Mouse (Mus musculus) heart, embryonic 11.5 days (tissue): ENCODE results near the gene D11Wsu47e. TPM values are rescaled to one million over a fixed set of nuclear protein-coding genes. Genes with fewer than 3 reads are reported as not detected.

Experiments used
- ATAC-seq: fragments of 200-750 bp; cut with Nextera tagmentation; replicated peaks from 2 replicates; pipeline ENCODE4 v1.8.0; 2017; ENCODE audit warnings: moderate library complexity; ENCODE audit not compliant: insufficient number of reproducible peaks, low FRiP score, low TSS enrichment
- H3K27ac ChIP-seq: fragments of 300-500 bp; sonication (generic); 2 replicates; pipeline ENCODE4 v1.5.1; 2014; ENCODE audit warnings: mild to moderate bottlenecking, low read depth, low read length
- H3K27me3 ChIP-seq: fragments of 300-500 bp; sonication (generic); 2 replicates; pipeline ENCODE4 v1.6.1; 2014; ENCODE audit warnings: mild to moderate bottlenecking, low read length, mixed read lengths; ENCODE audit not compliant: control insufficient read depth, insufficient read depth
- H3K36me3 ChIP-seq: fragments of 300-500 bp; sonication (generic); 2 replicates; pipeline ENCODE4 v1.6.1; 2014; ENCODE audit warnings: mild to moderate bottlenecking, low read length, moderate library complexity, mixed read lengths; ENCODE audit not compliant: control insufficient read depth, insufficient read depth
- H3K4me1 ChIP-seq: fragments of 300-500 bp; sonication (generic); 2 replicates; pipeline ENCODE4 v1.6.1; 2014; ENCODE audit warnings: low read length; ENCODE audit not compliant: control insufficient read depth, insufficient read depth
- H3K4me2 ChIP-seq: fragments of 300-500 bp; sonication (generic); 2 replicates; pipeline ENCODE4 v1.6.1; 2014; ENCODE audit warnings: mild to moderate bottlenecking, moderate library complexity
- H3K4me3 ChIP-seq: fragments of 300-500 bp; sonication (generic); 2 replicates; pipeline ENCODE4 v1.5.1; 2014; ENCODE audit warnings: low read depth, low read length
- H3K9ac ChIP-seq: fragments of 300-500 bp; sonication (generic); 2 replicates; pipeline ENCODE4 v1.6.1; 2014; ENCODE audit warnings: mild to moderate bottlenecking, low read depth, low read length, moderate library complexity
- H3K9me3 ChIP-seq: fragments of 300-500 bp; sonication (generic); replicated peaks from 2 replicates; pipeline ENCODE4 v1.6.1; 2016; ENCODE audit warnings: low read length; ENCODE audit not compliant: control insufficient read depth
- WGBS: fragments of 180-500 bp; shearing (Covaris S2); extraction: QIAGEN DNeasy Blood & Tissue Kit; methylation state at CpG from one replicate; pipeline ENCODE4 v1.1.7; 2014; ENCODE audit not compliant: insufficient replicate concordance; 5-methylcytosine and 5-hydroxymethylcytosine counted together
- polyA plus RNA-seq: library from polyadenylated mRNA; unstranded; fragments of >200 nt; fragmentation: Nextera tagmentation; extraction: Ambion mirVana; gene quantifications from 2 replicates; pipeline ENCODE4 v1.2.1, GENCODE M21; 2014

The D11Wsu47e gene
- polyA plus RNA-seq, result 18.1 and 18.7 TPM in 2 replicates

DNA sequence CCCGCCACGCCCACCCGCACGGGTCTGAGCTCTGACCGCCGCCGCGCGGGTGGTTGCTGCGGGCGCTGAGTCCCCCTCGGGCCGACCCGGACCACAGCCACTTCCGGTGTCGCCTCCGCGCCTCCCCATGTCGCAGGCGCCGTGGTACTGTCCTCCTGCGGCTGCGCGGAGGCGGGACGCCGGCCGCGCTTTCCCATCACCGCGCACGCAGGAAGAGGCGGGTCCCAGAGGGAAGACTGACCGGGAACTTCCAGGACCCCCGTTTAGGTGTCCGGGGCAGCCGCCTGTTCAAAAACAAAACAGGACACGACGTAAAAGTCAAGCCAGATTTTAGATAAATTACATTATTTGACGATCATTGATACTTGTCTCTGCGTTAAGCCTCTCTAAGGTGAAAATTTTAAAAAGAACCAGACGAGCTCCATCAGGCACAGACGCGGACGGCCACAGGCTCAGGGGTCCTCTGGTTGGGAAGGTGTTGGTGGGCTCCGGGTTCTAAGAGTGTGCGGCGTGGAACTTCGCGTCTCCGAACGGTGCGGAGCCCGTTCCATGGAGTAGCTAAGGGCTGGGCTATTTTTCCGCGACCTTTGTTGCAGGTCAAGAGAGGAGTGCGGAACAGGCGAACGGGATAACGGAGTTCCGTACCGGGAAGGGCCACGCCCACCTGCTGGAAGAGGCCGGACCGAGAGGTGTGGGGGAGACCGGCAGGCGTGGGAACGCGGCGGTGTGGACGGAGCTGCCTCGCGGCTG, at the start of gene D11Wsu47e, which contains the start of gene Fam104a:
TSS of gene D11Wsu47e (plus strand) at position 456 of the 750 bp plus-strand sequence.
TSS of gene Fam104a (minus strand) at position 199 of the 750 bp plus-strand sequence.
- H3K36me3 ChIP-seq, result peaks cover 16% of the 10 kb centered on the region
- peak within 1 kb of the TSS; percentile 89 for H3K9ac ChIP-seq
- H3K9me3 ChIP-seq, result no peaks in the 10 kb centered on the region
- under 1% methylated on average over 70 of the region's 73 CpGs for WGBS
- ATAC-seq, result peak; percentile 88
- no peaks in the 10 kb centered on the region for H3K27me3 ChIP-seq
- H3K4me1 ChIP-seq, result peaks cover 32% of the 10 kb centered on the region
- peak within 1 kb of the TSS; percentile 76 for H3K4me2 ChIP-seq
- peak within 1 kb of the TSS; percentile 98 for H3K27ac ChIP-seq
- peak within 1 kb of the TSS; percentile 85 for H3K4me3 ChIP-seq

GRCm38 (mm10) chr11:113634699-113635121, 49.5 kb upstream of the D11Wsu47e start:
- 70% methylated on average over 10 of the region's 10 CpGs for WGBS

GRCm38 (mm10) chr11:113638680-113639079, 45.5 kb upstream of the D11Wsu47e start:
- 84% methylated on average over 12 of the region's 12 CpGs for WGBS
- no peak overlapping the region for H3K9ac ChIP-seq

More at GRCm38 (mm10) chr11:113634699-113635121, 49.5 kb upstream of the D11Wsu47e start:
- Histone ChIP-seq H3K4me3 (no peak overlapping the region), H3K9ac (no peak overlapping the region), H3K27ac (no peak overlapping the region), H3K36me3 (no peaks in the 10 kb centered on the region), H3K4me1 (no peaks in the 10 kb centered on the region), H3K27me3 (no peaks in the 10 kb centered on the region), H3K9me3 (no peaks in the 10 kb centered on the region), H3K4me2 (no peak overlapping the region)
- no peak for ATAC-seq

GRCm38 (mm10) chr11:113645181-113645580, 39.0 kb upstream of the D11Wsu47e start:
- Histone ChIP-seq H3K27ac (no peak overlapping the region), H3K9me3 (no peaks in the 10 kb centered on the region), H3K9ac (no peak overlapping the region), H3K36me3 (no peaks in the 10 kb centered on the region), H3K4me2 (no peak overlapping the region), H3K27me3 (no peaks in the 10 kb centered on the region), H3K4me1 (peaks cover 9% of the 10 kb centered on the region), H3K4me3 (no peak overlapping the region)
- no peak for ATAC-seq
- whole genome bisulfite sequencing, result 86% methylated on average over 3 of the region's 3 CpGs

More at GRCm38 (mm10) chr11:113638680-113639079, 45.5 kb upstream of the D11Wsu47e start:
- Histone ChIP-seq H3K4me2 (no peak overlapping the region), H3K4me1 (no peaks in the 10 kb centered on the region), H3K36me3 (no peaks in the 10 kb centered on the region), H3K27me3 (no peaks in the 10 kb centered on the region), H3K27ac (no peak overlapping the region), H3K9me3 (no peaks in the 10 kb centered on the region), H3K4me3 (no peak overlapping the region)
- no peak for ATAC-seq

GRCm38 (mm10) chr11:113648152-113648551, 36.1 kb upstream of the D11Wsu47e start:
- no peaks in the 10 kb centered on the region for H3K27me3 ChIP-seq
- peaks cover 11% of the 10 kb centered on the region for H3K36me3 ChIP-seq
- H3K27ac ChIP-seq, result no peak overlapping the region
- H3K4me1 ChIP-seq, result peaks cover 13% of the 10 kb centered on the region
- WGBS, result 3% methylated on average over 15 of the region's 15 CpGs
- peak overlapping the region; percentile 12; the same call in 1 of the 2 replicates for H3K4me3 ChIP-seq
- 0 out of 2 replicates have a peak overlapping the region, but pooled peaks have one; percentile 40 for H3K9ac ChIP-seq
- no peaks in the 10 kb centered on the region for H3K9me3 ChIP-seq
- ATAC-seq, result no peak
- H3K4me2 ChIP-seq, result peak overlapping the region; percentile 43

GRCm38 (mm10) chr11:113648690-113649352, 35.4 kb upstream of the D11Wsu47e start, which contains the start of gene Cog1:
Gene Cog1 (plus strand): TSS chr11:113649169.
- Histone ChIP-seq H3K9ac (peak within 1 kb of the TSS; percentile 97), H3K4me2 (peak within 1 kb of the TSS; percentile 65), H3K27ac (peak within 1 kb of the TSS; percentile 88), H3K36me3 (peaks cover 14% of the 10 kb centered on the region), H3K4me1 (peaks cover 13% of the 10 kb centered on the region), H3K9me3 (no peaks in the 10 kb centered on the region), H3K27me3 (no peaks in the 10 kb centered on the region), H3K4me3 (peak within 1 kb of the TSS; percentile 94)
- ATAC-seq, result no peak
- WGBS, result 33% methylated on average over 26 of the region's 26 CpGs

DNA sequence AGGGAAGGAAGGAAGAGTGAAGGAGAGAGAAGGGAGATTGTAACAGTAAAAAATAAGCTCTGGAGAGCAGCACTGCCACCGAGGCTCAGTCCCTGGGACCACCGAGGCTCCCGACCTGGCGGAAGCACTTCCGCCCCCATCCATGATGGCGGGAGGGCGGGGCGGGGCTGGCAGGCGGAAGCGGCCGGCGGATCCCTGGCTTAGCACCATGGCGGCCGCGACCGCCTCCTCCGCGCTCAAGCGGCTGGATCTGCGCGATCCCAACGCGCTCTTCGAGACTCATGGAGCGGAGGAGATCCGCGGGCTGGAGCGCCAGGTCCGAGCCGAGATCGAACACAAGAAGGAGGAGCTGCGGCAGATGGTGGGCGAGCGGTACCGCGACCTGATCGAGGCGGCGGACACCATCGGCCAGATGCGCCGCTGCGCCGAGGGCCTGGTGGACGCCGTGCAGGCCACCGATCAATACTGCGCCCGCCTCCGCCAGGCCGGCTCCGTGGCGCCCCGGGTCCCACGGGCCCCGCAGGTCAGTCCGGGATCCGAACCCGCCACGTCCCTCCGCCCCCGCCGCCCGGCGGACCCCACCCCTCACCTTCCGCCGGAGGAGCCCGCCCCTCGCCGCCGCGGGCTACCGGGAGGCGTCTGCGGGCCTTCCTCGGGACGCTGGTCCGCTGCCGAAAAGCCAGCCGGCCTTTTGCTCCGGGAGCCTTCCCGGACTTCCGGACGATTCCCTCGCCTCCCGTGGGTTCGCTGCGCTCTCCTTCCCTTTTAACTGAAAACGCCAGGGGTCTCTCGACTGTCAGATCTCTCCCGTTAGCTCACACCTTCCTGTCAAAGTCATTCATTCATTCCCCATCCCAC, 34.6 kb upstream of the D11Wsu47e start, which contains the start of gene Slc39a11:
TSS of gene Slc39a11 (minus strand) at position 727 of the 858 bp plus-strand sequence.
- ATAC-seq, result peak; percentile 71
- H3K9me3 ChIP-seq, result no peaks in the 10 kb centered on the region

More for the DNA sequence above, 34.6 kb upstream of the D11Wsu47e start, which contains the start of gene Slc39a11:
- H3K4me3 ChIP-seq, result peak within 1 kb of the TSS; percentile 94
- peak within 1 kb of the TSS; percentile 97 for H3K9ac ChIP-seq
- under 1% methylated on average over 78 of the region's 91 CpGs for WGBS
- peak within 1 kb of the TSS; percentile 88 for H3K27ac ChIP-seq
- H3K27me3 ChIP-seq, result no peaks in the 10 kb centered on the region
- H3K4me2 ChIP-seq, result peak within 1 kb of the TSS; percentile 65
- H3K4me1 ChIP-seq, result peaks cover 13% of the 10 kb centered on the region
- peaks cover 18% of the 10 kb centered on the region for H3K36me3 ChIP-seq
